Comparison of ENCODE assay signal across 22 mouse cellular contexts in genomic region chr13:100841741-100842140, GRCm38 (mm10). TPM values are rescaled to one million over a fixed set of nuclear protein-coding genes. Genes with fewer than 3 reads are reported as not detected.
DNase-seq lines count a peak whose midpoint lies in the region; TF ChIP-seq lines count a peak whose summit lies in the region.
"Had no signal": no experiment of that assay in that cellular context is flagged by ENCODE, and none has a peak within 500 bp of the region (broad histone marks: within the 10 kb centered on the region; RNA-seq: fewer than 3 reads in every experiment).

No protein-coding gene starts in this region.

- H3K4me3 ChIP-seq in liver, adult 2 months (ENCODE audit: insufficient read depth, low read depth, low read length) = no peak overlapping the region
- H3K4me3 ChIP-seq: embryonic facial prominence, embryonic 13.5 days; embryonic facial prominence, embryonic 15.5 days; erythroblast, embryonic 14.5 days; forebrain, embryonic 10.5 days; forebrain, embryonic 12.5 days had no signal

- H3K4me1 ChIP-seq in liver, adult 2 months (ENCODE audit: control insufficient read depth, insufficient read depth, low read length) = peaks cover 7% of the 10 kb centered on the region
- H3K4me1 ChIP-seq: embryonic facial prominence, embryonic 13.5 days; embryonic facial prominence, embryonic 15.5 days; forebrain, embryonic 10.5 days; forebrain, embryonic 12.5 days had no signal

- peak overlapping the region; percentile 89 for H3K27ac ChIP-seq in liver, adult 2 months (replicated peaks; ENCODE audit: insufficient read depth, low read depth, low read length)
- H3K27ac ChIP-seq: embryonic facial prominence, embryonic 13.5 days; embryonic facial prominence, embryonic 15.5 days; forebrain, embryonic 10.5 days; forebrain, embryonic 12.5 days had no signal

- H3K27me3 ChIP-seq in liver, adult 2 months (ENCODE audit: control insufficient read depth, insufficient read depth, low read length) = no peaks in the 10 kb centered on the region
- H3K27me3 ChIP-seq: embryonic facial prominence, embryonic 13.5 days; embryonic facial prominence, embryonic 15.5 days; forebrain, embryonic 12.5 days had no signal

- peak; percentile 5 for DNase-seq in kidney, adult 18-20 months
- DNase-seq in kidney, postnatal 10 days = no peak
- peak; percentile 54 for DNase-seq in kidney, adult 9 months
- no peak for DNase-seq in kidney, postnatal 25 days
- peak; percentile 75 for DNase-seq in liver, adult 2 months (ENCODE audit: extremely low read depth, low read depth, low spot score)
- DNase-seq in liver = no peak
- no peak for DNase-seq in urinary bladder, postnatal 36 days (ENCODE audit: low spot score in 2 of 2)
- DNase-seq: adrenal gland, adult 2 months; adrenal gland, postnatal 10 days; adrenal gland, postnatal 25 days; cerebellum, adult 11 months; cerebellum, adult 18-20 months; cerebellum, adult 8-10 months; cerebellum, adult 9-11 months; cerebellum, postnatal 14 days; cerebellum, postnatal 36 days; embryo, embryonic 11 days had no signal

- no peak for TF ChIP-seq CTCF in liver, adult 2 months (IDR thresholded peaks at IDR 0.05; ENCODE audit: low read depth, low read length)

- H3K9ac ChIP-seq in liver, adult 2 months (ENCODE audit: low read depth, low read length) = no peak overlapping the region
- H3K9ac ChIP-seq: embryonic facial prominence, embryonic 13.5 days; embryonic facial prominence, embryonic 15.5 days; forebrain, embryonic 12.5 days had no signal

- H3K36me3 ChIP-seq in liver, adult 2 months (ENCODE audit: control insufficient read depth, insufficient read depth, low read length) = no peaks in the 10 kb centered on the region
- H3K36me3 ChIP-seq: embryonic facial prominence, embryonic 13.5 days; embryonic facial prominence, embryonic 15.5 days; forebrain, embryonic 10.5 days; forebrain, embryonic 12.5 days had no signal

- 0 out of 2 replicates have a peak, but pooled peaks have one; percentile 7 for TF ChIP-seq POLR2A in liver, adult 2 months (IDR thresholded peaks at IDR 0.05; ENCODE audit: extremely low read depth, insufficient read depth, low read length)

- 19% methylated on average over 6 of the region's 6 CpGs for WGBS in liver, adult 2 months

- H3K79me2 ChIP-seq in liver, adult 2 months (ENCODE audit: control insufficient read depth, insufficient read depth, low read length) = no peaks in the 10 kb centered on the region

RNA-seq across cellular contexts. Expression of gene Slc30a5, which starts 8.5 kb away (rescaled TPM):
- total RNA-seq in liver, adult 2 months (2014; rRNA removed) = 36.0 and 38.1 TPM in 2 replicates
- polyA plus RNA-seq in liver, adult 2 months (2012; rRNA removed) = 14.5 and 15.6 TPM in 2 replicates

RNA-seq across cellular contexts. Expression of gene Ccnb1, which starts 55.4 kb away (rescaled TPM):
- 0.37 and 2.2 TPM in 2 replicates for total RNA-seq in liver, adult 2 months (2014; rRNA removed)
- polyA plus RNA-seq in liver, adult 2 months (2012; rRNA removed) = 0.16 and 0.26 TPM in 2 replicates

Comparison
In these comparisons a context has a peak if more than half of its experiments do, and no peak if none do; other contexts are left out.
1. DNase-seq: peak in kidney, adult 18-20 months (single experiment), kidney, adult 9 months (single experiment) and liver, adult 2 months (single experiment); none in kidney, postnatal 10 days (single experiment), kidney, postnatal 25 days (0 of 2), liver (single experiment) and urinary bladder, postnatal 36 days (0 of 2).